ENCODE assay signal across 8 mouse cellular contexts in the genomic region with DNA sequence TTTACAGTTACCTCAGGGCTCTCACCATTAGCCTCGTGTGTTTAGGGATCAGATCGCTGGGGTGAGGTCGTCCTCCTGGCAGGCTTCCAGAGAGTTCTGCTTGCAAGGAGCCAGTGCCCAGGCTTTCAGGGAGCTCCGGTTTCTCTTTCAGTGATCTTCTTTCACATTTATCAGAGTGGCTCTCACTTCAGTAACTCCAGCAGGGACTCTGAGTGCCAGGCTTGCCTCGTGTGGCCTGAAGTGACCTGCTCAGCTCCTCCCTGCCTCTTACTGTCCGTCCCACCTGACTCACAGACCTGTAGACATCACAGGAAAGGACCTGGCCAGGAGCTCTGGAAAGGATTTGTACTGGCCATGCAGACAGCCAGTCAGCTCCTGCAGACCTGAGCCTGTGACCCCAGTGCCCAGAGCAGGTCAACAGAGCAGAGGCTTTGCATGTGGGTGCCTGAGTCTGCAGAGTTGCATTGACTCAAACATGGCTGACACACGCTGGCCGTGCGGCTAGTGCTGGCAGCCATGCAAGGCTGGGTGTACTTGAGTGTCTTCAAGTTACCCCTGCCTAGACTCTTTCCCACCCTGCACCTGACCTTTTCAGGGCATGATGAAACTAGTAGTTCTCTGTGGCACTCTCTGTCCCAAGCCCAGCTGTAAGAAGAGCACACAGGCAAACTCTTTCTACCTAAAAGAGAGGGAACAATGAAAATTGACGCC.
DNase-seq lines count a peak whose midpoint lies in the region; ATAC-seq and TF ChIP-seq lines count a peak whose summit lies in the region.

No protein-coding gene starts in this region.

- H3K27me3 ChIP-seq in embryonic facial prominence, embryonic 14.5 days (replicated peaks; ENCODE audit: control insufficient read depth, insufficient read depth, low read length), result no peaks in the 10 kb centered on the region
- H3K27me3 ChIP-seq in hindbrain, postnatal 0 days (ENCODE audit: insufficient read depth, low read length), result no peaks in the 10 kb centered on the region
- H3K27me3 ChIP-seq in liver, embryonic 11.5 days (replicated peaks; ENCODE audit: control insufficient read depth, insufficient read depth, low read length), result no peaks in the 10 kb centered on the region

- peak overlapping the region; percentile 33; the same call in 1 of the 2 replicates for H3K27ac ChIP-seq in embryonic facial prominence, embryonic 14.5 days (replicated peaks; ENCODE audit: low read depth, low read length)
- peak overlapping the region; percentile 52; the same call in 1 of the 2 replicates for H3K27ac ChIP-seq in hindbrain, postnatal 0 days
- peak overlapping the region; percentile 10 for H3K27ac ChIP-seq in liver, embryonic 11.5 days (ENCODE audit: low read depth, low read length)
- H3K27ac ChIP-seq in olfactory bulb, adult 2 months (ENCODE audit: insufficient read depth, low read depth, low read length), result peak overlapping the region; percentile 37

- no peaks in the 10 kb centered on the region for H3K36me3 ChIP-seq in embryonic facial prominence, embryonic 14.5 days (ENCODE audit: control insufficient read depth, insufficient read depth, low read length)
- no peaks in the 10 kb centered on the region for H3K36me3 ChIP-seq in hindbrain, postnatal 0 days (ENCODE audit: insufficient read depth, low read length)
- no peaks in the 10 kb centered on the region; the same call in 1 of the 2 replicates for H3K36me3 ChIP-seq in liver, embryonic 11.5 days (ENCODE audit: control insufficient read depth, insufficient read depth, low read length)

- TF ChIP-seq CTCF in hindbrain, postnatal 0 days (IDR thresholded peaks at IDR 0.05; ENCODE audit: low read depth), result no peak
- TF ChIP-seq CTCF in olfactory bulb, adult 2 months (IDR thresholded peaks at IDR 0.05; ENCODE audit: insufficient read depth, low read depth, low read length), result no peak

- peaks cover 37% of the 10 kb centered on the region for H3K4me1 ChIP-seq in embryonic facial prominence, embryonic 14.5 days (ENCODE audit: control insufficient read depth, insufficient read depth, low read length)
- peaks cover 25% of the 10 kb centered on the region for H3K4me1 ChIP-seq in hindbrain, postnatal 0 days (ENCODE audit: insufficient read depth, low read length)
- H3K4me1 ChIP-seq in liver, embryonic 11.5 days (replicated peaks; ENCODE audit: control insufficient read depth, insufficient read depth, low read length), result peaks cover 30% of the 10 kb centered on the region
- peaks cover 48% of the 10 kb centered on the region for H3K4me1 ChIP-seq in olfactory bulb, adult 2 months (ENCODE audit: control insufficient read depth, insufficient read depth, low read length)

- DNase-seq in adrenal gland, postnatal 10 days, result peak; percentile 37
- no peak for DNase-seq in adrenal gland, adult 8-10 months
- peak; percentile 86 for DNase-seq in embryonic facial prominence, embryonic 14.5 days (ENCODE audit: low spot score)
- DNase-seq in hindbrain, postnatal 0 days (ENCODE audit: low spot score), result peak; percentile 46
- DNase-seq in liver, embryonic 11.5 days (ENCODE audit: low spot score), result no peak
- DNase-seq in cerebellum, adult 8-10 months, result no peak
- DNase-seq in left cerebral cortex, adult 18-20 months (ENCODE audit: low spot score in 2 of 2), result no peak

- WGBS in embryonic facial prominence, embryonic 14.5 days, result 43% methylated on average over 10 of the region's 10 CpGs
- WGBS in hindbrain, postnatal 0 days, result 49% methylated on average over 10 of the region's 10 CpGs
- 64% methylated on average over 10 of the region's 10 CpGs for WGBS in liver, embryonic 11.5 days
- WGBS in olfactory bulb, adult 2 months, result 32% methylated on average over 10 of the region's 10 CpGs

- ATAC-seq in embryonic facial prominence, embryonic 14.5 days (ENCODE audit: low read depth), result peak; percentile 47; the same call in 1 of the 2 replicates
- no peak for ATAC-seq in hindbrain, postnatal 0 days
- ATAC-seq in liver, embryonic 11.5 days (replicated peaks; ENCODE audit: low FRiP score), result 0 out of 2 replicates have a peak, but pooled peaks have one; percentile 34

- no peak for TF ChIP-seq POLR2A in olfactory bulb, adult 2 months (IDR thresholded peaks at IDR 0.05; ENCODE audit: insufficient read depth, low read depth, low read length)

- H3K9me3 ChIP-seq in embryonic facial prominence, embryonic 14.5 days (ENCODE audit: control insufficient read depth, low read length), result no peaks in the 10 kb centered on the region
- H3K9me3 ChIP-seq in hindbrain, postnatal 0 days (ENCODE audit: low read length), result no peaks in the 10 kb centered on the region
- no peaks in the 10 kb centered on the region for H3K9me3 ChIP-seq in liver, embryonic 11.5 days (ENCODE audit: control insufficient read depth, low read length)

- no peak overlapping the region for H3K4me2 ChIP-seq in embryonic facial prominence, embryonic 14.5 days (ENCODE audit: low read depth, low read length)
- H3K4me2 ChIP-seq in hindbrain, postnatal 0 days (ENCODE audit: low read depth, low read length), result no peak overlapping the region
- no peak overlapping the region for H3K4me2 ChIP-seq in liver, embryonic 11.5 days

- H3K4me3 ChIP-seq in embryonic facial prominence, embryonic 14.5 days (ENCODE audit: low read depth, low read length), result no peak overlapping the region
- no peak overlapping the region for H3K4me3 ChIP-seq in hindbrain, postnatal 0 days (ENCODE audit: low read length)
- no peak overlapping the region for H3K4me3 ChIP-seq in liver, embryonic 11.5 days (ENCODE audit: low read depth, low read length)
- no peak overlapping the region for H3K4me3 ChIP-seq in olfactory bulb, adult 2 months (ENCODE audit: insufficient read depth, low read depth, low read length)

- no peak overlapping the region for H3K9ac ChIP-seq in embryonic facial prominence, embryonic 14.5 days (ENCODE audit: low read depth, low read length)
- no peak overlapping the region for H3K9ac ChIP-seq in hindbrain, postnatal 0 days (replicated peaks; ENCODE audit: low read length)
- H3K9ac ChIP-seq in liver, embryonic 11.5 days (ENCODE audit: low read depth, low read length), result no peak overlapping the region; the same call in 1 of the 2 replicates

Comparison
In these comparisons a context has a peak if more than half of its experiments do, and no peak if none do; other contexts are left out.
1. DNase-seq: peak in adrenal gland, postnatal 10 days (single experiment), embryonic facial prominence, embryonic 14.5 days (single experiment) and hindbrain, postnatal 0 days (single experiment); none in adrenal gland, adult 8-10 months (single experiment), liver, embryonic 11.5 days (single experiment), cerebellum, adult 8-10 months (single experiment) and left cerebral cortex, adult 18-20 months (0 of 2).
2. Peak in every context shown above with its lines, with median percentiles within 50 percentile points of each other: H3K27ac ChIP-seq.